Mouse (Mus musculus): ENCODE measurements around the gene Ntrk2.
"Not testable (repeated sequence)": the region's sequence is repeated elsewhere in the genome, so short reads cannot be mapped to it uniquely, and the experiment has no call there.

The Ntrk2 gene

DNA sequence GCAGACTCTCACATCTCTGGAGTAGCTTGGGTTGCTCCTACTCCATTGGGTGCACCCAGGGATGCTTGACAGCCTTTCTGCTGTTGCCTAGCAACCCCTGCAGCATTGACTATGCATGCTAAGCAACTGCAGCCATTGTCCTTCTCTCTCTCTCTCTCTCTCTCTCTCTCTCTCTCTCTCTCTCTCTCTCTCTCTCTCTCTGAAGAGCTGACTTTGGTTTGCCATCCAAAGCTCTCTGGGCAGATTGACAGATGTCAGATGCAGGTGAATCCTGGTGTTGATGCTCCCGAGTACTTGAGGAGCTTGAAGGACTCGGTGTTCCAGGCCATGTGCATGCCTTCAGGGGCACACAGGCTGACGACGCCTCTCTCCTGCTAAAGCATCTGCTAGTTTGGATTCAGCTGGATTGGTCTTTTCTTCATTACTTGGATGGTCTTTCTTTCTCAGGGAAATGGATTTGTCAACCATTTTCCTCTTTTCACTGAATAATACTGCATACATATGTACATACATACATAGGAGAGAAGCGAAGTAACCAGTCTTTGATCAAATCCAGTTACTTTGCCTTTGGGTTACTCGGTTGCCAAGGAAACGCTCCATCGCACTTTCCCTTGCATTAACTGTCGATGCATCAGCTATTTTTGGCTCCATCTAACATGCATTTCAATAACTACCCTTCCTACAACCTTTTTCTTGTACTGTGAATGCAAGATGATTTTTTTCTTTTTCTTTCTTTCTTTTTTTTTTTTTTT is 234.8 kb downstream of the Ntrk2 start:
- DNase-seq (ENCODE audit: low spot score), result no peak

DNA sequence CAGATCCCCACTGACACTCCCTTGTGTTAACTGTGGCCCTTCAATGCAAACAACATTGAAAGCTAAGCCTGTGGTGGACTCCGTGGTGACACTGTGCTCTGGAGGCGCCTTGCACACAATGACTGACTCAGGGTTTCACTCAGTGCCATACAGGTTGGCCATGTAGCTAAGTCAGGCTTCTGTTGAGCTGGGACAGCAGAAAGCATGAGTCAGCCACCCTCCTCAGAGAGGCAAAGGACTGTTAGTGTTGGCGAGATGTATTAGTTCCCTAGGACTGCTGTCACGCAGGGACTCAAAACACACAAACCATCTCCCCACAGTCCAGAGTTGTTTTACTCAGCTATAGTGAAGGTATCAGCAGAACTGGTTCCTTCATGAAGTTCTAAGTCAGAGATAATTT is 245.8 kb downstream of the Ntrk2 start:
- DNase-seq (ENCODE audit: low spot score), result no peak

DNA sequence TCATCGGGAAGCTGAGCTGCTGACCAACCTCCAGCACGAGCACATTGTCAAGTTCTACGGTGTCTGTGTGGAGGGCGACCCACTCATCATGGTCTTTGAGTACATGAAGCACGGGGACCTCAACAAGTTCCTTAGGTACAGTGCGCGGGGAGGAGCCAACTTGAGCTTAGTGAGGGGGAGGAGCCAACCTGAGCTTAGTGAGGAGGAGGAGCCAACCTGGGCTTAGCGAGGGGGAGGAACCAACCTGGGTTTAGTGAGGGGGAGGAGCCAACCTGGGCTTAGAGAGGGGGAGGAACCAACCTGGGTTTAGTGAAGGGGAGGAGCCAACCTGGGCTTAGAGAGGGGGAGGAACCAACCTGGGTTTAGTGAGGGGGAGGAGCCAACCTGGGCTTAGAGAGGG is 248.0 kb downstream of the Ntrk2 start:
- not testable (repeated sequence) for DNase-seq (ENCODE audit: low spot score)

DNA sequence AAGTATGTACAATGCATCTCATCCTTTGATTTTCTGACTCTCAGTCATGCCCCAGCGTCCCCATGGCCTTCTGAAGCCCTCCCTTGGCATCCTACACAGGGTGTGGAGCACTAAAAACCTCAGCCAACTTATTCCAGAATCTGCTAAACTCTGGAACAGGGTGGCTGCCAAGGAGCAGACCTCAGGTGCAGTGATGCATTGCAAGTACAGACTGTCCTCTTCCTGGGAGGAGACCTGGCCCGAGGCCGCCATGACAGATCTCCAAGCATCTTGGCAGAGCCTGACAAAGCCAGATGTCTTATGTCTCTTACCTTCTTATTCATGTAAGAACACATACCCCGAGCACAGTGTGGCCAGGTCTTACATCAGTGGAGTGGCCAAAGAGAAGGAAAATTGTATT is 250.5 kb downstream of the Ntrk2 start:
- no peak for DNase-seq (ENCODE audit: low spot score)

DNA sequence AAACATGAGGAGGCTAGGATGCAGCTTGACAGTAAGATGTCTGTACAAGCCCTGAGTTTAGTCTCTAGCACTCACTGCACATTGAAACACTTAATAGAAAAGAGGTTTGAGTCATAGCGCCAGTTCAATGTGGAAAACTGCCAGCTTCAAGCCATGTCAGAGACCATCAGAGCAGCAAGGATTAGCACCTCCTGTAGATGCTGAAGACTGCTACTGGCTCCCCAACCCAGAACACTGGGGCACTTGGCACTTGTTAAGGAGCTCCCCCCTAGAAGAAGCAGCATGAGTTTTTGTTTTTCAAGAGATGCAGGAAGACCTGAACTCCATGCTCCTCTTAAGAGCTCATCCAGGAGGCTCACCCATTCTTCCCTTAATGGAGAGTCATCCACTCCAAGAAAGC is 251.5 kb downstream of the Ntrk2 start:
- DNase-seq (ENCODE audit: low spot score), result no peak

DNA sequence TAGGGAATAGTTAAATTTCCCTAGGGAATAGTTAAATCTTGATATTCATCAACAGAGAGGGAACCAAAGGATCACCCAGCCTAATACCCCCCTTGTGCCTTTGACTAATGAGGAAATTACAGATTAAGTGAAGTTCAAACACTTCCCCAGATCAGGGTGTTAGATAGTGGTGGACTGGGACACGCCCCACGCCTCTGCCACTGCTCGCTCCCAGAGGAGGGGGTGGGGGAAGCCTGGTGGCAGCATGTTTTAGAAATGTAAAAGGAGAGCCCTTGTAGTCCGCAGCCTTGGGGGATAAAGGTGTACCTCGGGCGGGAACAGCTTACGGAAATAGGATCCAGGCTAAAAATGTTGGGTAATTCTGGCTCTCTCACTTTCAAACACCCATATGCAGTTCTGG is 252.7 kb downstream of the Ntrk2 start:
- DNase-seq (ENCODE audit: low spot score), result no peak

DNA sequence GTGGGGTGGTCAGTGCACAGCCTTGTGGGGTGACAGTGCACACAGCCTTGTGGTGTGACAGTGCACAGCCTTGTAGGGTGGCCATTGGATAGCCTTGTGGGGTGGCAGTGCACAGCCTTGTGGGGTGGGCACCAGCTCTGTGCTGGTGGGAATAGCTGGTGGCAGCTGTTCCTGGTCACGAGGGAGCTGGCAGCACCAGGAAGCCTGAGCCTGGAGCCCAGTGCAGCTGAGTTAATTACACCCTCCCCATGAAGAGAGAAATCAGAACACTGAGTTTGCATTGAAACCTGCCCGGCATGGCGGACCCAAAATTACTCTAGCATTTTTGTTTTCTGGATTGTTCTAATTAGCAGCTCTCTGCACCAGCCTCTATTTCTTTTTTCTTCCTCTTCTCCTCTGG is 259.3 kb downstream of the Ntrk2 start:
- no peak for DNase-seq (ENCODE audit: low spot score)

DNA sequence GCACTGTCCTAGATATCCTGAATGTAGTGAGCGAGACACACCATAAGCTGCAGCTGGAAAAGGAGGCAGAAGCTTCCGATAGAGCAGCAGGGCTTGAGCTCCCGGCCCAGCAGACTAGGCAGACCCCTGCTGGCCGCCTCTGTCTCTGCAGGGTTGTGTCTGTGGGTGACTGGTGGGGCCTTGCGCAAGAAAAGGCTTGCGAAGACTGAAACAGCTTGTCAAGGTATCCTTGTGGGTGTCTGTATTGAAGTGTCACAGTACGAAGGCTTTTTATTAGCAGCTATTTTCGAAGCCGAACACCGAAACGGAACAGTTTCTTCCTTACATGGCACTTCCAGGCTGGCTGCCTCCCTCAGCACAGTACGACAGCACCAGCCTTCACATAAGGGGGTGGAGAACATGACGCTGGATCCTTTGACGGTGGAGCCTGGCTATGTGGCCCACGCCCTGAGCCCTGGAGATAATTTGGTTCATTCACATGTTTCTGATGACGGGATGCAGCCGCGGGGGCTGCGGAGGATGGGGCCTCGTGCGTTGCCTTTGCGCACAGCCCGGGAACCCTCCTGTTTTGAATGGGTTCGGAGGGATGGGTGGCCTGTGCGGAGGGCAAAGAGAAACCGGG is 267.4 kb downstream of the Ntrk2 start:
- DNase-seq (ENCODE audit: low spot score), result peak; percentile 44

DNA sequence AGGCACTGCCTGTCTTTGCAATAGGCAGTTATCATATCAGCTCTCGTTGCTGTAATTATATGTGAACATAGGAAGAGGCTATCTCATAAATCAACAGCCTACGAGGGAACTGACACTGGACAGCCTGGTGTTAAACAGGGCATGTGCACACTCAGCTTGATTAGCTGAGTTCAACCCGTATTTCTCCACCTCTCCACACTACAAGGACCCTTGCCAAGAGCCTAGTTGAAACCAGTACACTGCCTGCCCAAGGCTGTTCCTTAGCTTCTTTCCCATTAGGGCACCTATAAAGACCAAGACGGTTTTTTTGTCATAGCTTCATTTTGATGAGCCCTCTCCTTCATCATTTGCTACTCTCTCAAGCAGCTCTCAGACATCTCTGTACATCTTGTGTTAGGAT is 270.1 kb downstream of the Ntrk2 start:
- DNase-seq (ENCODE audit: low spot score), result no peak

DNA sequence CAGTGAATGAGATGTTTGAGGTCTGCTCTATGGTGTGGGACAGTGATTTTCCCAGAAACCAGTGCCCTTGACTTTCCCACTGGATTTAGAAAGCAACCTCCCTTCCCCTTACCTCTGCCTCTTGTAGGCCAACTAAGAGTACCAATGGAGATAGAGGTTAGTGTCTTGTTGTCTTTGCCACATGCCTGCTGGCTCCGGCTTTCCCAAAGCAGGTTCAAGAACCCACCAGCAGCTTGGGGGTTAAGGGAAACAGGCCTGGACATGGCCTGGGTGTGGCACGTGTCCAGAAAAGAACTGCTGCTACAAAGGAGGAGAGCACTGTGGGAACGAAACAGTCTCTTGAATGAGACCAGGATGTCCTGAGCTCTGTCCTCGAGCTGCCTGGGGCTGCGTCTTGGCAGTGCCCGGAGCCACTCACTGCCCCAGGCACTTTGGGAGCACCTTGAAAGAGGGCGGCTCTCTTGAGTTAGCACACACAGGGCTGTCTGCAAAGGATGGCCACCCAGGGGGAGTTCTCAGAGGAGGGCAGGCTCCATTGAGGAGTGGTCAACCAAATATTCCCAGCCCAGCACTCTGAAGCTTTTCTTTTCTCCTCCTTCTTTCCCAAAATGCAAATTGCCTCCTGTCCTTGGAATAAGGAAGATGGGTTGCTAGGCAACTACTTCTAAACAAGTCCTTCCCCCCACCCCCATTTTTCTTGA is 273.5 kb downstream of the Ntrk2 start:
- no peak for DNase-seq (ENCODE audit: low spot score)

DNA sequence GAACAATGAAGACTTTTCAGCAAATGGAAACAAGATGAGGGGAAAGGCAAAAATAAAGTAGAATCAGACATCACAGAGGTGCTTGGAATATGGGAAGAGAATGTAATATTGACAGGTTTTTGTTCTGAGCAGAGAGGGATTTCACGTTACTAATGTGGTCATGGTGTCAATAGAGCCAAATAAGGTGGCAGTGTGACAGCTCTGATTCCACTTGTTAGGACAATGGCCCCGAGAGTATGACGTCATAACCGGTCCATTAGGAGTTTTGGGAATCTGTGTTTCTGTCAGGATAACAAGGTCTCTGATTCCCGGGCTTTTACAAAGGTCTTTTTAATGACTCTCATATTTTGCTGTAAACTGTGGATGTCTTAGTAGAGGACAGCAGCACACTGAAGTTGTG is 274.1 kb downstream of the Ntrk2 start:
- no peak for DNase-seq (ENCODE audit: low spot score)

DNA sequence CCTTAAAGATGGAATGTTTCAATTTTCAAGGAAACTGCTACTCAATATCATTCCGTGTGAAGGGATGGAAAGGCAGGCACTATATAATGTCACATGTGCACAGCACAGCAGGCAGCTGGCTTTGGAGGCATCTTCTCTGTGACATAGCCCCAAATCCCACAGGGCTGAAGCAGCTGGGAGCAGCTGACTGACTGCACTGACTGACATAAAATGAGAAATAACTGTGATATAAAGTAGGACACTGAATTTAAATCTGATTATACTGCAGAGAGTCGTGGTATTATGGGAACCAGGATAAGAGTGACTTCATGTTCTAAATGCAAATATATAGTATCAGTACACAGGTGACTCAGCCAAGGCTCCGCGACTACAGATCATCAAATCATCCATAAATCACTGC is 282.6 kb downstream of the Ntrk2 start:
- DNase-seq (ENCODE audit: low spot score), result no peak

DNA sequence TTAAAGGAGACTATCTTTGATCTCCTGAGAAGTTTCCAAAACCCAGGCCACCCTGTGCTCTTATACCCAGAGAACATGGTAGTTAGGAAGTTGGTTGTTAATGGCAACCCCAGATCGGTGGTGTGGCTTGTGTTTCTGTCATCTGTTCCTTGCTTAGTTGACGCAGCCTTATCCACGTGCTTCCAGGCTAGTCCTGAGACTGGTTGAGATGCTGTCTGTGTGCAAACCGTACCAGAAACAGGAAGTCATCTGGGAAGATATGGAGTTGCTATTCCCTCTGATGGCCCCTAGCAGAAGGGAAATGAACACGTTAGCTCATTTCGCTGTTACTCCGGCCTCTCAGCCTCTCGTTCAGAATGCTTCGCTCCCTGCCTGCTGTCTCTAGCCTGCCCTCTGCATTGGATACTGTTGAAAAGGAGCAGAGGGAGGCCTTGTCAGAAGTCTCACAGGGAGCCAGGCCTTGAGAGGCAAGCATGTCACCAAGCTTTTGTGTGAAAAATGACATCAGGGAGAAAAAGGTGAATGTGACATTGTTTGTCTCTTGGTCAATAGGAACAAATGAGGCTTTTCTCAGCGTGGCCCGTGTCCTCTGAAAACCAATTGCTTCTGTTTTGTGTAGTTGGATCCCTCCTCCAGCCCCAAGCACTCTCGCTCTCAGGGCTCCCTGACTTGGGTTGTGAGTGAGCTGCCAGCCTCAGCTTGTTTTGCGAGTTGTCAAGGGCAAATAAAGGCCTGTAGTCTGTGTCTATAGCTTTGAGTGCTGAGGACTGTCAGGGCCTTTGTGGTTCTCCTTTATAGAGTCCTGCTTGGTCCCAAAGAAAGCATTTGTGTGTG is 285.0 kb downstream of the Ntrk2 start:
- no peak for DNase-seq (ENCODE audit: low spot score)

DNA sequence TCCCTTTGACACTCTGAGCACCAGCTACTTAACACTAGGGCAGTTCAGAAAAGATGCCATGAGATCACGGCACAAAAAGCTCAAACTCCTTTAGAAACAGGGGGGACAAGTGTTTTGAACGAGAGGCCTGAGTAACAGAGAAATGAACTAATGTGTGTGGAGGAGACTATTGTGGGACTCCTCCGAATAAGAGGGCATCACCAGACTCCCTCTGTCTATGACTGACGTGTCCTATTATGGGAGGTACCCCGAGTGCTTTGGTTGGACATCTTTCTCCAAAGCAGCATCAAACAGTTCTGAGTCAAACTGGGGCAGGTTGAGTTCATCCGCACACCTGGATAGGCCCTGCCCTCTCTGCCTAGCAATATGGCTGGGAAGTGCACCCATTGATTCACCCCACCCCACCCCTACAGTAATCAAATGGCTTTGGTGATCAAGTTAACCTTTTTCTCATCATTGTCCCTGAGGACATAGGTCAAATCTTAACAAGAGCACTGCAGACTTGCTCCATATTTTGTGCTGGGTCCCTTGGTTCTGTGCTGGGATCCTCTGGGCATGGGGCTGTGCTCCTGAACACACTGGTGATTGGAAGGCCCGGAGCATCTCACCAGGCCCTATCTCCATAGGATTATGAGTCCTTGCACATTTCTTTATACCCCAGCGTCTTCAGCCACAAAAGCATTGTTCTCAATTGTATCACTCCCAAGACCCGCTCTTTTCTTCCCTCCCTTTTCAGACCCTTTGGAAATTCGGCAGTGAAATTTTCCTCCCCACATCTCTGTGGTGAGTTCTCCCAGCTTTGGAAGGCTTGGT is 285.9 kb downstream of the Ntrk2 start:
- no peak for DNase-seq (ENCODE audit: low spot score)

DNA sequence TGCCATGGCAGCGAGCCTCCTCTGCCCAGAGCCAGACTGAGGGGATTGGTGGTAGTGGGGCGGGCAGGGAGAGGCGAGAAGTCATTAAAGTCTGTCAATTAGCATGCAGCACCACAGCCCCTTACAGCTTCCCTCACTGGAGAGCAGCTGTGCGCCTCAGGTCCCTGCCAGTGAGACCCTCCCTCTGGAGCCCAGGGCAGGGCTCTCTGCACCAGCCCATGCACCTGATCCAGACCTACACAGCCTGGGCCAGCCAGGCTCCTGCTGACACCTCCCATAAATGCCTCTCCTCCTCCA is 286.4 kb downstream of the Ntrk2 start:
- no peak for DNase-seq (ENCODE audit: low spot score)

DNA sequence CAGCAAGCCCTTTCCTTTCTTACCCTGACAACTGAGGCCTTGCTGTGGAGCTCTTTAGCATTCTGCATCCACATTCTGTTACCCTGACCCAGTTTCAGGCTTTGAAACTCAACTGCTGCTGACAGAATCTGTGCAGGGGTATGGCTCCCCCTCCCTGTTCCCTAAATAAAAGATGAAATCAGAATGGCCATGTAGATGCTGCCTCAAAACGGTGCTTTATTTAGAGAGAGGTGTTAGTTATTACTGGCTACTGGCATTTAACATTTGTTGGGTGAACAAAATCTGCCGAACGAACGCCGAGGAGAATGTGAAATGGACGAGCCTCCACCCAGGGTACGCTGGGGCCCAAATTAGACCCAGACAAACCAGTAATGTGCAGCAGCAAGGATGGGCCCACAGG is 288.4 kb downstream of the Ntrk2 start:
- no peak for DNase-seq (ENCODE audit: low spot score)

DNA sequence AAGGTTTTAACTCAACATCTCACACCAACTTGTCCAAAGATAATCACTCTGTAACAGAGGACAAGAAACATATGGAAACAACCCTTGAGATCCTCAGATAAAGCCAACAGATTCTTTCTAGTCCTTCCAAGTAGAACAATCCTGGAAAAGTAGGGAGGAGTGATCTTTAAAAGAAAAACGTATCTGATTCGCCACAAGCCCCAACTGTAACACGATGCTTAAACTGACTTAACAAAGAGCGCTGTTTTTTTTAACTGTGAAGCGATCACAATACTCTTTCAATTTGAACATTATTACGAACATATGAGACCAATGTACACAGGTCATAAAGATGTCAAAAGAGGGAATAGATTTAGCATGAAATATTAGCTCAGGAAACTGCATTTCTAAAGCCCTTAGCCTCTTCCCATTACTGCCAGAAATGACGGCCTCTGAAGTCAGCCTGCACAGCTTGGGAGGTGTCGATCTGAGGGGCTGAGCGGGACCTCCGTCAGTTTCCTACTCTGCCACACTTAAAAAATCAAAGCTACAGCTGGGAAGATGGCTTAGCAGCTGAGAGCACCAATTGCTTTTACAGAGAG is 289.5 kb downstream of the Ntrk2 start:
- DNase-seq (ENCODE audit: low spot score), result no peak

DNA sequence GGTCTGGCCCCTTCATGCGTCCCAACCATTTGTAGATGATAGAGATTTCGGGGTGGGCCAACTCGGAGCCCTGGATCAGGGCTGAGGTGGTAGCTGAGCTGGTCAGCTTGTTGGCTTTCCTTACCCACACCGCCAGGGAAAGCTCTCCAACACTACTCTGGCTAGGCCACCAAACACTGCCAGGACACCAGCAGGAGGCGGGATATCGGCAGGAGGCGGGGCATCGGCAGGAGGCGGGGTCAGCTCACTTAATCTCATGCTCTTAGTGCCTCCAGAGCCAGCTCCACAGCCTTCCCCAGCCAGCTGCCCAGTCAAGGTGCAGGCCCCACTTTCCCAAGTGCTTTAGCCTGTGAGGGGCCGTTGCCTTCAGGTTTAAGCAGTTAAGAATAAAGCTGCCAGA is 293.7 kb downstream of the Ntrk2 start:
- no peak for DNase-seq (ENCODE audit: low spot score)

DNA sequence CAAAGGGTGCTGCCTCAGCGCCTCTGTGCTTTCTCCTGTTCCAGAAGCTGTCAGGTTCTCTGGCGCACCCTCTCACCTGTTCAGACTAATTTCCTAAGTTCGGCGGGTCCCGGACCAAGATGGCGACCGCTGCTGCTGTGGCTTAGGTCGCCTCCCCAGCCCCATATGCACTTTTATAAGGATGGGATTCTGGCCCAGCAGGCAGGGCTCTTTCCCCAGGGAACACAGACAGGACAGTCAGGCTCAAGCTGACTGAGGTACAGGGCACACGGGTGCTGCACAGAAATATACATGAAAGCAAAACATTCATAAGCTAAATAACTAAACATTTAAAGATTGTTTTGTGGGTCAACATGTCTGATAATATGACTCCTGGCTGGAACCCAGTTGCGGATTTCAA is 301.4 kb downstream of the Ntrk2 start:
- DNase-seq (ENCODE audit: low spot score), result not testable (repeated sequence)

DNA sequence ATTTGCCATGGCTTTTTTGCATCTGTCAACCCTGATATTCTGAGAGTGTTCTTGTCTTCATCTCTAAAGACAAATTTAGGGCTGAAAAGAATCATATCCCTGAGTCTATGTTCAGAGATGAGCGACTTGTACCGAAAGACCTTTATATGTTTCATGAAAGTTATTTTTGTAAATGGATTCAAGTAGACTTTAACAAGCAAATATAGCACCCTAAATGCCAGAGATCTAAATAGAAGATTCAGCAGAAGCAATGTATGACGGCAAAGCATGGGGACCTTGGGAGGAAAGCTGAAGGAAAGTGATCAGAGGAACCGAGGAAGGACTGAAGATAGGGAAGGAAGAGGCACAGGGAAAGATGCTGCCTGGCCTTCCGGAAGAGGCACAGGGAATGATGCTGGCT is 303.7 kb downstream of the Ntrk2 start:
- no peak for DNase-seq (ENCODE audit: low spot score)

DNA sequence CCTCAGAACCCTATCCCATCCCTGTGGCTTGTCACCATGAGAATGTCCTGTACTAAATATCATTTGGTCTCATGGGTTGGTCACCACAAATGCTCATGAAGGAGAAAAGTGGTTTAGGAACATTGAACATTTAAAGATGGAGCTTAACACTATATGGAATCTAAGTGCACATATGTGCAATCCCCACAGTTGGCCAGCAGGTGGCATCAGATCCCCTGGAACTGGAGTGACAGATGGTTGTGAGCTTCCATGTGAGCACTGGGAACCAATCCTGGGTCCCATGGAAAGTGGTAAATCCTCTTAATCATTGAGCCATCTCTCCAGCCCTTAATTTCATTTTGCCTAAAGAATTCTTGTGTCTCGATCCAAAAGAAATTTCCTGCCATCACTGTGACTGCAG is 308.3 kb downstream of the Ntrk2 start:
- DNase-seq (ENCODE audit: low spot score), result no peak

DNA sequence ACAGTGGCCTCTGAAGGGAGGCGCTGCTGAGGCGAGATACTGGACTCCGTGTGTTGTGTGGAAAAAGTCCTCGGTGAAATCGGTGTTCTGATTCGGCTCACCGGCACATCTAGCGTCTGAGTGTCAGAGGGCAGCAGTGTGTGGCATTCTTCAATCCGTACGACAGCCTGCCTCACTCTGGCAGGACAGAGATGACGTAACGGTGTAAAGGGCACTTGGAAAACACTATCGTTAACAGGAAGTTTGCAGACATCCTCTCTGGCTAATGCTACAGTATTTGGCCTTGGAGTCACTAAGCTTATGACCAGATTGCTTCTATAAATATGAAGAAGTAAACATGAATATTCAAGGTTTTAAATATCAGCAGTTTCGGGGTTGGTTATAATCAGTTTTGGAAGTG is 309.2 kb downstream of the Ntrk2 start:
- DNase-seq (ENCODE audit: low spot score), result no peak
